Mouse (Mus musculus) B cell, adult 2 months (primary cell): ENCODE data around the gene Bex4.
A peak's percentile ranks its signal among the peaks of the same experiment; 100 is the strongest.
"Not testable (repeated sequence)": the region's sequence is repeated elsewhere in the genome, so short reads cannot be mapped to it uniquely, and the experiment has no call there.

Source experiments
- DNase-seq, 2 experiments: peaks; one replicate each; pipeline ENCODE4 v3.0.0; 2022

The Bex4 gene

GRCm38 (mm10) chrX:136138827-136139639 lies at the start of gene Bex4:
TSS of gene Bex4 (plus strand) at chrX:136138996.
- DNase-seq = not testable (repeated sequence)

- no peak for DNase-seq
Measured at GRCm38 (mm10) chrX:136092497-136093279, 46.1 kb upstream of the Bex4 start.

- no peak for DNase-seq
Measured at GRCm38 (mm10) chrX:136094421-136094820, 44.4 kb upstream of the Bex4 start.

DNA sequence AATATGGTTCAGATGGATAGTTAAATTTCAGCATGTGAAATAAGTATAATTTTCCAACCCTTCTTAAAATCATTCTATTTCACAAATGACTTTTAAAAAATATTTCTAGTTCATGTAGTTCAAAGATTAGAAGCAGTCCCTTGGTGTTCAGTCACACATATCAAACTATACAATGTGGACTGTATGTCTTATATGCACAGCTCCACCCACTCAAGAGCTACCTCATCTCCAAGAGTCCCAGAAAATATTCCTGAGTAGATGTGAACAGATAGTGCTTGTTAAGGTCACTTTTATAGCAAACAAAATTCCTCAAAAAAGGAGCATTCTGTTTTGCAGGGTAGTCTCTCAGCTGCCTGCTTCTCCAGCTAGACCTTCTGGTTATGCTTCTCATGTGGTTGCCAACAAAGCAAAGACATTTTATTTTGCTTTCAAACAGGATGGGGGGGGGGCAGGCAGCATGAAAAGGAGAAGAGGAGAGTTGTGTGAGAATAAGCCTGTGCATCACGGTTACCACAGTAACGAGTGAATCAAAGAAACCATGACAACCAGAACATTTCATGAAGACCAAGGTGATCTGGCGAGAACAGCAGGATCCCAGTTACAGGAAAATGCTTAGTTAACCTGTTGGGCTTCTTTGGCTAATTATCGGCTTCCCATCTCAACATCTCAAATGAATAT lies 34.6 kb upstream of the Bex4 start:
- DNase-seq = no peak

DNA sequence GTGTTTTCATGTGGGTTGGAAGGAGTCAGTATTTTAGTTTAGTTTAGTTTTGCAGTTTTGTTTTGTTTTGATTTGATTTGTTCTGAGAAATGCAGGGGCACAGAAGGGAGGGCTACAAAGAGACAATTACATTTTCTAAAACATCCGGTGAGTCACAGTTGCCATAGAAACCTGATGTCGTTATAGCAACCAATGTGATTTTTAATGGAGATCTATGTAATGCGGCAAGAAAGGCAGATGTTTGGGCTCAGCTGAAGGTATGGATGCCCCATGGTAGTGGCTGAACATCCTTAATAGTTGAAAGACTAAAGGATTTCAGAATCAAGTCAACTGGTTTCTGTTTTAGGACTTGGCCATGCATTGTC lies 34.1 kb upstream of the Bex4 start:
- DNase-seq = no peak

DNA sequence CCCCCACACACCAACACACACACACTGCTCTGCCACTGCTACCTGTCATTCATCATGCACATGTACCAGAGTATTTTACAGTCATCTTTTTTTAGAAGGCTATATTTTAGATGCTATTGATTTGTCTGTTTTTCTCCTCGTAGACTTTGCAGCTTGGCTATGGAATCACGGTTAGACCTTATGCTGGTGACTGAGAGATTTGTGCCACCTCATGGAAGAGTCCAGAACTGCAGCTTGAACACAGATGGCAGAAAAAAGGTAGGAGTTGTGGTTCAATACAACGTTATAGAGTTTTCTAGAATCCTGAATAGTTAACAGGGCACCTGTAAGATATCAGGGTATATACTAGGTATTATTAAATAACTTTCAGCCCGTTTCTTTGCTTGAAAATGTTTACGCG lies 30.9 kb upstream of the Bex4 start:
- no peak for DNase-seq

GRCm38 (mm10) chrX:136115015-136115414 lies 23.8 kb upstream of the Bex4 start:
- no peak for DNase-seq

- DNase-seq = no peak
Measured at GRCm38 (mm10) chrX:136115419-136115961, 23.3 kb upstream of the Bex4 start.

- peak; percentile 6 to 22 for DNase-seq
Measured at GRCm38 (mm10) chrX:136127038-136127743, 11.6 kb upstream of the Bex4 start.

DNA sequence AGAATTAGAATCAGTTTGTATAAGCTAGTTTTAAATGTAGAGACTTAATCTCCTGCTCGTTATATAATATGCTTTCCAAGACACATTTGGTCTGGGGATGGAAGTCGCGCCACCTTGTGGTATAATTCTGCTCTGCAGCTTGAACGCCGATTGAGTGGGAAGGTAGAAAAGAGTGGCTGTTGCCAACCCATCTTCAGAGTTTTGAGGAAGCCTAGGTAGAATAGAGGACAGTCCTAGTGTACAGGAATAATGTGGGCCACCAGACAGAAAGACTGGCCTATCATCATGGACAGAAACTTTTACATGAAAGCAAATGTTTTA lies 11.1 kb upstream of the Bex4 start:
- peak; percentile 40 to 42 for DNase-seq

- DNase-seq = no peak
Measured at GRCm38 (mm10) chrX:136135559-136135958, 3.2 kb upstream of the Bex4 start.

DNA sequence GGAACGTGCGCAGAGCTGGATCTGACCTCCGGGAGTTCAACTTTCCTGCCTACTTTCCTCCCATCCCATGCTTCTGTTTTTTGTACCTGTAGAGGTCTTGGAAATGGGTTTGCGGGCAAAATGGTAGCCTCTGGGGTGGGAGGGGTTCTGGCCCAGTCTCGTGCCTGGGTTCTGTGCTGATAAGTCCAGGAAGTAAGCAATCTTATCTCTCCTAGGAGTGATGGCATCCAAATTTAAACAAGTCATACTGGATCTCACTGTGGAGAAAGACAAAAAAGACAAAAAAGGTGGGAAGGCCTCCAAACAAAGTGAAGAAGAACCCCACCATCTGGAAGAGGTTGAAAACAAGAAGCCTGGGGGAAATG lies 826 bp downstream of the Bex4 start:
- DNase-seq = not testable (repeated sequence)

GRCm38 (mm10) chrX:136141385-136141784 lies 2.6 kb downstream of the Bex4 start:
- no peak for DNase-seq

DNA sequence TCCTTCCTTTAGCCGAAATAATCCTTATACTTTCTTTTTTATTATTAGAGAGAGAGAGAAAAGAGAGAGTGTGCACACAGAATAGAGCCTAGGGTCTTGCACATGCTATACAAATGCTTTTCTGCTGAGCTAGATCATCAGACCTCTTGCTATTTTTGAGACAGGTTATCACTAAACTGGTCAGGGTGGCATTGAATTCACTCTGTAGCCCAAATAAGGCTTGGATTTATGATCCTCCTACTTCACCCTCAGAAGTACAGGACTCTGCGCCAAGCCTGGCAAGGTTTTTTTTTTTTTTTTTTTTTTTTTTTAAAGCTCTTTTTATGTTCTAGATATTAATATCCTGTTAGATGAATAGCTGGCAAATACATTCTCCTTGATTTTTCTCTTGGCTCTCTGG lies 4.9 kb downstream of the Bex4 start:
- DNase-seq = no peak

GRCm38 (mm10) chrX:136144195-136144594 lies 5.4 kb downstream of the Bex4 start:
- no peak for DNase-seq

DNA sequence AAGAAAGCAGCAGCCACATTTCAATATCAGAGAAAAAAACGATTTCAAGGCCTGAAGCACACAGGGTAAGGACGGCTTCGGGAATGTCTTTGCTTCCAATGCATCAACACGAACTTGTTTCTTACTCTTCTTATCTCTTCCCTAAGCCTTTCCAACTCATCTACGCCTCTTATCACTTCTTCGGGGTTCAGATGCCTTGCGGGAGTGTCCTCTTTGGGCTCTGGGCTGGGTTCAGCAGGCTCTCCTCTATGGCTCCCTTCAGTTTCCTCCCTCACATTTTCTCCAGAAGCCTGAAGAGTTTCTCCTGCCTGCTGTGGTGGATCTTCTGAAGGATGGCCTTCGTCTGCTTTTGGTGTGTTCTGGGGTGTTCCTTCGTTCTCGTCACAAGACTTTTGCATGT lies 31.8 kb downstream of the Bex4 start:
- DNase-seq = no peak

DNA sequence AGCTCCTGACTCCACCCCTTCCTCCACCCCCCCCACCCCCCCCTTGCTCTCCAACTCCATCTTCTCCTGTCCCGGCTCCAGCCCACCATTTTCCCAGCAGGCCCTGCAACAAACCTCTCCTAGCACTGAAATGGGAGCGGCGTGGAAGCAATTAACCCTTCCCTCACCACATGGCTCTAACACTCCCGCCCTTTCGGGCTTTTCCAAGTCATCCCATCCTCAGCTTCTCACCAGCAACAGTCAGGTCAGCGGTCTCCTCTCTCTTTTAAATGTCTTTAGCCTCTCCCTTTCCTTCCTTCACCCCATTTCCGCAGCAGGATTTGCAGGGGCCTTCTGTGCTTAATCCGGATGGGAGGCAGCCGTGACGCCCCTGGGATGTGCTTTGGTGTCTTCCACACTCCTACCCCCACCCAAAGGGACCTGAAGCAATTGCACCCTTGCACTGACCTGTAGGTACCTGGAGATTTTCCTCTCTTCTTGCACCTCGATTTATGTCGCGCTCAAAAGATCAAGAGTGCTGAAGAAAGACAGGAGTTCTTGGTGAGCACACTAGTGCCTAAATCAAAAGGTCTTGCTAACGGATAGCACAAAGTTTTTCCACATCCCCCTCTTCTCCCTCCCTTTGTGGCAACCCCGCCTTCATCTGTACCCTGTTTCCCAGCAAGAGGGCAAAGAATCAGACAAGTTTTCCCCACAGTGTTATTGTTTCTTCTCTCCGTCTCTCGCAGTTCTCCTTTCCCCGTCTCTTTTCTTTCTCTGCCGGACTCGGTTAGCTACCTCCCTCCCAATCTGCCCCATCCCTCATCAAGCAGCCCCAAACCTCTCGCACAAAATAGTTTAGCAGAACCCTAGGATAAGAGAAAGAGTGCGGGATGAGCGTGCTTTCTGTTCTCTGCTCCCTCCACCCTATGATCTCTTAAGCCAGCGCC lies 32.7 kb downstream of the Bex4 start:
- DNase-seq = peak; percentile 1

- peak; percentile 33 to 35 for DNase-seq
Measured at GRCm38 (mm10) chrX:136172118-136172551, 33.3 kb downstream of the Bex4 start, which contains the start of gene Tceal8. TSS of gene Tceal8 (minus strand) at chrX:136172342.

DNA sequence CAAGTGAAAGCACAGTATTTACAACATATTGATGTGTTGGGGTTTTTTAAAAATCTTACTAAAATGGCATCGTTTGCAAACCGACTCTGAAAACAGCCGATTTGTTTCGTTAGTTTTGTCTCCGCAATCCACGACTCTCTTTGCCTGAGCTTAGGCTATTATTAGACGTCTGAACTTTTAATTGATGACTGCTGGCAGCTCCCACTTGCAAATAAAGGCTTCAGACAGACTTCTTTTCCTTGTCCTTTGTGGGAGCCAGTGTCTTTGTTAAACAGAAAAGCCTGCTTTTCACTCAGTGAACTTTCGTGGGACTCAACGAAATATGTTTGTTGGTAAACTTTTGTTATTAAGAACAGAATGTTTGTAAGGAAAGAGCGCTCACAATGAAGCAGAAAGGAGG lies 34.0 kb downstream of the Bex4 start:
- DNase-seq = no peak

DNA sequence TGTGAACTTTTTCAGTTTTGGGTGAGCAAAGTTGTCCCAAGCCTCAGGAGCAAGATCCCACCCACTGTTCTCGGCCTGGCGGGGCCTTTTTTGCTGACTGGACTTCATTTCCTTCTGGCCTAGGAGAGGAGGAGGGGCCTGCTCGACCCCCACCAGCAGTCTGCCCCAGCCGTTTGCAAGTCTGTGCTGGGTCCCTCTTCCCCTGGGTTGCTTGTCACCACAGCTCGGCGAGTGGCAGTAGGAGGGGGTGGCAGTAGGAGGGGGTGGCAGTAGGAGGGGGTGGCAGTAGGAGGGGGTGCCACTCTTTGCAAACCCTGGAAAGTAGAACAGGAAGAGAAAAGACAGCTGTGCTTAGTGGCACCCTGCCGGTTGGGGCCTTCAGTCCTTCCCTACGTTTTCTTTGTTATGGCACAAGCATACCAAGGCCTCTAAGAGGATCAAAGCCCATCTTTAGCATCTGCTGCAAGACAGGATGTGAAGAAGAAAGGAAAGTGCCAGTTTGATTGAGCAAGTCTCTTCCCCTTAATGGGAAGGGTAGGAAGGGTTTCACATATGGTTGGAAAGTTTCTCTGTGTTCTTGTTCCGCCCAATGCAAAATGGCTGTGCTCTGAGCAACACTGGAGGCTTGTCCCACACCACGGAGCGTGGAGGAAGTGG lies 42.2 kb downstream of the Bex4 start:
- DNase-seq = no peak

- DNase-seq = no peak
Measured at GRCm38 (mm10) chrX:136183107-136183506, 44.3 kb downstream of the Bex4 start.
